Mouse (Mus musculus) kidney, embryonic 16.5 days (tissue): ENCODE measurements at regions not wholly inside any gene's neighbourhood (a gene's known extent, or its start where the extent isn't known, plus 50 kb on each side); places are given as distances from the start of the nearest gene placed in this dataset.
A peak's percentile ranks its signal among the peaks of the same experiment; 100 is the strongest.

ENCODE experiments used
- ATAC-seq: fragments of 200-750 bp; cut with Nextera tagmentation; 2 replicates; pipeline ENCODE4 v1.8.0; 2017; ENCODE audit warnings: moderate TSS enrichment; ENCODE audit not compliant: low FRiP score, low TSS enrichment
- H3K27ac ChIP-seq: fragments of 300-500 bp; sonication (generic); 2 replicates; pipeline ENCODE4 v1.5.1; 2014; ENCODE audit warnings: low read length
- H3K27me3 ChIP-seq: fragments of 300-500 bp; sonication (generic); 2 replicates; pipeline ENCODE4 v1.6.1; 2014; ENCODE audit warnings: low read length, control low read depth, mixed read lengths; ENCODE audit not compliant: insufficient read depth
- H3K36me3 ChIP-seq: fragments of 300-500 bp; sonication (generic); 2 replicates; pipeline ENCODE4 v1.6.1; 2014; ENCODE audit warnings: low read length, control low read depth, mixed read lengths; ENCODE audit not compliant: insufficient read depth
- H3K4me1 ChIP-seq: fragments of 300-500 bp; sonication (generic); 2 replicates; pipeline ENCODE4 v1.6.1; 2014; ENCODE audit warnings: low read length, control low read depth, mixed read lengths; ENCODE audit not compliant: insufficient read depth
- H3K4me2 ChIP-seq: fragments of 300-500 bp; sonication (generic); replicated peaks from 2 replicates; pipeline ENCODE4 v1.6.1; 2014; ENCODE audit warnings: low read depth, low read length
- H3K4me3 ChIP-seq: fragments of 300-500 bp; sonication (generic); 2 replicates; pipeline ENCODE4 v1.5.1; 2014; ENCODE audit warnings: mild to moderate bottlenecking, low read length
- H3K9ac ChIP-seq: fragments of 300-500 bp; sonication (generic); replicated peaks from 2 replicates; pipeline ENCODE4 v1.6.1; 2014; ENCODE audit warnings: low read length
- H3K9me3 ChIP-seq: fragments of 300-500 bp; sonication (generic); 2 replicates; pipeline ENCODE4 v1.6.1; 2016; ENCODE audit warnings: low read length, control low read depth
- WGBS: fragments of 180-500 bp; shearing (Covaris S2); extraction: QIAGEN DNeasy Blood & Tissue Kit; methylation state at CpG from one replicate; pipeline ENCODE4 v1.1.7; 2014; 5-methylcytosine and 5-hydroxymethylcytosine counted together

GRCm38 (mm10) chr11:95198196-95198595 lies 52.1 kb upstream of the Dlx4 start:
- Histone ChIP-seq H3K36me3 (no peaks in the 10 kb centered on the region), H3K4me1 (peaks cover 10% of the 10 kb centered on the region), H3K9ac (no peak overlapping the region), H3K9me3 (no peaks in the 10 kb centered on the region), H3K27ac (no peak overlapping the region), H3K27me3 (peaks cover 32% of the 10 kb centered on the region), H3K4me3 (no peak overlapping the region), H3K4me2 (no peak overlapping the region)
- ATAC-seq: 0 out of 2 replicates have a peak, but pooled peaks have one; percentile 40
- WGBS: 47% methylated on average over 13 of the region's 13 CpGs

- Histone ChIP-seq H3K9ac (no peak overlapping the region), H3K9me3 (no peaks in the 10 kb centered on the region), H3K4me1 (peaks cover 10% of the 10 kb centered on the region), H3K4me2 (no peak overlapping the region), H3K4me3 (no peak overlapping the region), H3K27ac (no peak overlapping the region), H3K27me3 (peaks cover 37% of the 10 kb centered on the region), H3K36me3 (no peaks in the 10 kb centered on the region)
- ATAC-seq: no peak
- WGBS: 65% methylated on average over 3 of the region's 3 CpGs
These were observed 54.9 kb upstream of the Dlx4 start for GRCm38 (mm10) chr11:95200971-95201370.

GRCm38 (mm10) chr11:95210185-95211030 lies 50.9 kb upstream of the Tac4 start:
- 1% methylated on average over 18 of the region's 22 CpGs for WGBS
- Histone ChIP-seq H3K4me1 (peaks cover 12% of the 10 kb centered on the region), H3K9ac (peak overlapping the region; percentile 49; the same call in 1 of the 2 replicates), H3K4me3 (peak overlapping the region; percentile 37), H3K9me3 (no peaks in the 10 kb centered on the region), H3K4me2 (peak overlapping the region; percentile 63), H3K36me3 (no peaks in the 10 kb centered on the region), H3K27me3 (no peaks in the 10 kb centered on the region), H3K27ac (peak overlapping the region; percentile 4; the same call in 1 of the 2 replicates)
- peak; percentile 88 for ATAC-seq

- H3K4me2 ChIP-seq: peak overlapping the region; percentile 63
- peaks cover 12% of the 10 kb centered on the region for H3K4me1 ChIP-seq
- H3K36me3 ChIP-seq: no peaks in the 10 kb centered on the region
- peak overlapping the region; percentile 32; the same call in 1 of the 2 replicates for H3K9ac ChIP-seq
- WGBS: 18% methylated on average over 5 of the region's 5 CpGs
- H3K4me3 ChIP-seq: no peak overlapping the region
- no peaks in the 10 kb centered on the region for H3K27me3 ChIP-seq
- H3K27ac ChIP-seq: no peak overlapping the region
- ATAC-seq: peak; percentile 9
- no peaks in the 10 kb centered on the region for H3K9me3 ChIP-seq
These were observed 50.3 kb upstream of the Tac4 start for GRCm38 (mm10) chr11:95211031-95211425.
